Mouse (Mus musculus) T-helper 17 cell (primary cell): ENCODE data around the gene Lcn4.
"Not testable (repeated sequence)": the region's sequence is repeated elsewhere in the genome, so short reads cannot be mapped to it uniquely, and the experiment has no call there.

Source experiments
- in situ Hi-C, 2 experiments: fragments of 300-600 bp; cut with MboI, MseI; formaldehyde crosslinking; loops; 1 replicate in 1 of 2; 2 replicates in 1 of 2; pipeline ENCODE4 v1.15.1; 2025; ENCODE audit warnings: high pct_unique_total_duplicates in 2 of 2

Gene Lcn4

GRCm38 (mm10) chr2:26671182-26671581 lies at the start of gene Lcn4:
TSS of gene Lcn4 (minus strand) at chr2:26671282.
- in situ Hi-C loops: loop anchor here in 1 of 2 experiments (5.0 kb wide), 1 partner anchor 66 kb away; no protein-coding TSS in a partner anchor

- in situ Hi-C loops: no loop called here
These were observed 15.1 kb upstream of the Lcn4 start for GRCm38 (mm10) chr2:26686171-26686675.

GRCm38 (mm10) chr2:26668746-26669145 lies 2.3 kb downstream of the Lcn4 start:
- in situ Hi-C loops: no loop called here

GRCm38 (mm10) chr2:26663551-26663950 lies 7.5 kb downstream of the Lcn4 start:
- in situ Hi-C loops: not testable (repeated sequence)

- in situ Hi-C loops: no loop called here
These were observed 8.0 kb downstream of the Lcn4 start for GRCm38 (mm10) chr2:26663112-26663511.

- in situ Hi-C loops: no loop called here
These were observed 8.6 kb downstream of the Lcn4 start for GRCm38 (mm10) chr2:26662509-26662882.

- in situ Hi-C loops: no loop called here
These were observed 9.1 kb downstream of the Lcn4 start for GRCm38 (mm10) chr2:26661768-26662508.

- in situ Hi-C loops: no loop called here
These were observed 9.8 kb downstream of the Lcn4 start for GRCm38 (mm10) chr2:26661143-26661752.

GRCm38 (mm10) chr2:26657426-26657825 lies 13.7 kb downstream of the Lcn4 start:
- in situ Hi-C loops: no loop called here

GRCm38 (mm10) chr2:26654687-26655086 lies 16.4 kb downstream of the Lcn4 start:
- in situ Hi-C loops: loop anchor here in 1 of 2 experiments (5.0 kb wide), 1 partner anchor 243 kb away; no protein-coding TSS in a partner anchor

GRCm38 (mm10) chr2:26646643-26647293 lies 24.3 kb downstream of the Lcn4 start:
- in situ Hi-C loops: no loop called here

- in situ Hi-C loops: loop anchor here (5.0 kb wide), 2 partner anchors 258 to 393 kb away; partner anchors contain the start of gene Surf6 (in 1 of the 2)
These were observed 27.1 kb downstream of the Lcn4 start for GRCm38 (mm10) chr2:26643942-26644341.

GRCm38 (mm10) chr2:26641006-26641647 lies 30.0 kb downstream of the Lcn4 start:
- in situ Hi-C loops: loop anchor here (5.0 kb wide), 2 partner anchors 261 to 396 kb away; partner anchors contain the start of gene Surf6 (in 1 of the 2)

GRCm38 (mm10) chr2:26639838-26640830 lies 30.9 kb downstream of the Lcn4 start:
- in situ Hi-C loops: loop anchor here (5.0 kb wide), 2 partner anchors 262 to 397 kb away; partner anchors contain the start of gene Surf6 (in 1 of the 2)

- in situ Hi-C loops: no loop called here
These were observed 32.0 kb downstream of the Lcn4 start for GRCm38 (mm10) chr2:26639083-26639482.

- in situ Hi-C loops: no loop called here
These were observed 32.5 kb downstream of the Lcn4 start for GRCm38 (mm10) chr2:26638572-26638971.

- in situ Hi-C loops: no loop called here
These were observed 33.0 kb downstream of the Lcn4 start for GRCm38 (mm10) chr2:26638039-26638438.

- in situ Hi-C loops: no loop called here
These were observed 33.7 kb downstream of the Lcn4 start for GRCm38 (mm10) chr2:26637316-26637932.

GRCm38 (mm10) chr2:26636325-26636635 lies 34.8 kb downstream of the Lcn4 start:
- in situ Hi-C loops: no loop called here
